Comparison of ENCODE assay signal across 11 mouse cellular contexts in the genomic region with DNA sequence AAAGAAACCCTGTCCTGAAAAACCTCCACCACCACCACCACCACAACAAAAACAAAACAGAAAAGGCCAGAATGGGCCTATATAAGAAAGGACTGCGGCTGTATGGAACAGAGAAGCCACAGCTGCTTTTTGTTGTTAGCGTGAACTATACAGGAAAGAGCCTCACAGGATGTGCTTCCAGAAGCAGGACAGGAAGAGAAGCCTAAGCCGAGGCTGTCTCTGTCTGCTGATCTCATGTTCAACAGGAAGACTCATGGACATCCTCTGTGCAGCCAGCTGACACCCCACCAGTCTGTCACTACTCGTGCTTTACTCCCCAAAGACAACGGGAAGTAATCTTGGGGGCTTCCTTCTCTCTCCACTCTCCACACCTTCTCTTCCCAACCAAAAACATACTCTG. TPM values are rescaled to one million over a fixed set of nuclear protein-coding genes. Genes with fewer than 3 reads are reported as not detected.
DNase-seq lines count a peak whose midpoint lies in the region; ATAC-seq and TF ChIP-seq lines count a peak whose summit lies in the region.
"Had no signal": no experiment of that assay in that cellular context is flagged by ENCODE, and none has a peak within 500 bp of the region (broad histone marks: within the 10 kb centered on the region; RNA-seq: fewer than 3 reads in every experiment).

No protein-coding gene starts in this region.

- ATAC-seq in megakaryocyte, adult 5-6 weeks (ENCODE audit: poor library complexity, severe bottlenecking), result no peak
- ATAC-seq in heart, postnatal 0 days (ENCODE audit: insufficient read depth, low read depth), result peak; percentile 49
- no peak for ATAC-seq in stomach, embryonic 15.5 days (ENCODE audit: insufficient read depth, low FRiP score, low read depth)
- ATAC-seq: forebrain, embryonic 14.5 days had no signal

- peak; percentile 30 for DNase-seq in heart, postnatal 0 days (ENCODE audit: low spot score)
- DNase-seq in kidney, postnatal 14 days, result peak; percentile 54
- DNase-seq in spleen, postnatal 14 days (ENCODE audit: low spot score in 2 of 2), result no peak
- no peak for DNase-seq in adrenal gland, adult (ENCODE audit: inconsistent age in 2 of 2, low spot score in 1 of 2)
- DNase-seq: left cerebral cortex, postnatal 4 days; retina, postnatal 1 day had no signal

- H3K9ac ChIP-seq in heart, postnatal 0 days (replicated peaks; ENCODE audit: low read depth, low read length), result no peak overlapping the region
- H3K9ac ChIP-seq in stomach, embryonic 15.5 days, result no peak overlapping the region
- H3K9ac ChIP-seq: hindbrain, embryonic 15.5 days had no signal

- TF ChIP-seq EP300 in heart, postnatal 0 days (IDR thresholded peaks at IDR 0.05; ENCODE audit: low read depth), result 0 out of 2 replicates have a peak, but pooled peaks have one; percentile 36

- H3K27me3 ChIP-seq in megakaryocyte, embryonic 14.5 days (replicated peaks), result no peaks in the 10 kb centered on the region
- no peaks in the 10 kb centered on the region for H3K27me3 ChIP-seq in heart, postnatal 0 days (ENCODE audit: control insufficient read depth, insufficient read depth, low read length)
- no peaks in the 10 kb centered on the region for H3K27me3 ChIP-seq in stomach, embryonic 15.5 days (replicated peaks)
- H3K27me3 ChIP-seq: hindbrain, embryonic 15.5 days had no signal

- peaks cover 81% of the 10 kb centered on the region for H3K36me3 ChIP-seq in megakaryocyte, embryonic 14.5 days (replicated peaks; ENCODE audit: low read length)
- H3K36me3 ChIP-seq in heart, postnatal 0 days (replicated peaks; ENCODE audit: control insufficient read depth, insufficient read depth, low read length), result peaks cover 35% of the 10 kb centered on the region
- peaks cover 24% of the 10 kb centered on the region for H3K36me3 ChIP-seq in stomach, embryonic 15.5 days

- peak overlapping the region; percentile 68 for H3K27ac ChIP-seq in heart, postnatal 0 days (ENCODE audit: low read depth)
- H3K27ac ChIP-seq in stomach, embryonic 15.5 days, result 0 out of 2 replicates have a peak overlapping the region, but pooled peaks have one; percentile 21
- H3K27ac ChIP-seq: hindbrain, embryonic 15.5 days had no signal

- H3K4me3 ChIP-seq in megakaryocyte, embryonic 14.5 days (replicated peaks), result peak overlapping the region; percentile 13
- no peak overlapping the region for H3K4me3 ChIP-seq in heart, postnatal 0 days (ENCODE audit: low read depth, low read length)
- H3K4me3 ChIP-seq in stomach, embryonic 15.5 days (replicated peaks), result no peak overlapping the region
- H3K4me3 ChIP-seq: hindbrain, embryonic 15.5 days had no signal

- H3K4me2 ChIP-seq in heart, postnatal 0 days (ENCODE audit: low read depth, low read length), result no peak overlapping the region
- no peak overlapping the region for H3K4me2 ChIP-seq in stomach, embryonic 15.5 days
- H3K4me2 ChIP-seq: hindbrain, embryonic 15.5 days had no signal

- H3K4me1 ChIP-seq in megakaryocyte, embryonic 14.5 days, result peaks cover 38% of the 10 kb centered on the region
- H3K4me1 ChIP-seq in heart, postnatal 0 days (ENCODE audit: control insufficient read depth, insufficient read depth), result no peaks in the 10 kb centered on the region
- no peaks in the 10 kb centered on the region for H3K4me1 ChIP-seq in stomach, embryonic 15.5 days
- H3K4me1 ChIP-seq: hindbrain, embryonic 15.5 days had no signal

- H3K9me3 ChIP-seq in megakaryocyte, embryonic 14.5 days, result no peaks in the 10 kb centered on the region
- no peaks in the 10 kb centered on the region for H3K9me3 ChIP-seq in heart, postnatal 0 days (replicated peaks; ENCODE audit: control insufficient read depth, low read length)
- no peaks in the 10 kb centered on the region for H3K9me3 ChIP-seq in stomach, embryonic 15.5 days
- H3K9me3 ChIP-seq: hindbrain, embryonic 15.5 days had no signal

- no peak for TF ChIP-seq CTCF in heart, postnatal 0 days (IDR thresholded peaks at IDR 0.05; ENCODE audit: low read depth)

- WGBS in heart, postnatal 0 days, result 54% methylated on average over 5 of the region's 5 CpGs
- 66% methylated on average over 5 of the region's 5 CpGs for WGBS in stomach, embryonic 15.5 days

RNA-seq across cellular contexts. Expression of gene Fscn1, which starts 57.3 kb away (rescaled TPM):
- 1.3 and 3.6 TPM in 2 replicates for polyA plus RNA-seq in megakaryocyte, embryonic 14.5 days (2012; ENCODE audit: insufficient read depth, low replicate concordance)
- not detected in 2 replicates for total RNA-seq in megakaryocyte, adult 5-6 weeks (2015)
- total RNA-seq in megakaryocyte, adult 5-6 weeks (2017), result 0.08 and 0.11 TPM in 2 replicates
- total RNA-seq in heart, postnatal 0 days (2014; rRNA removed; ENCODE audit: low replicate concordance), result 101 and 104 TPM in 2 replicates
- polyA plus RNA-seq in heart, postnatal 0 days (2015; fragmentation: Nextera tagmentation; extraction: Ambion mirVana), result 77.9 and 78.7 TPM in 2 replicates
- 181 and 185 TPM in 2 replicates for polyA plus RNA-seq in stomach, embryonic 15.5 days (2015; fragmentation: Nextera tagmentation; extraction: Ambion mirVana)

Comparison
In these comparisons a context has a peak if more than half of its experiments do, and no peak if none do; other contexts are left out.
1. DNase-seq: peak in heart, postnatal 0 days (single experiment) and kidney, postnatal 14 days (single experiment); none in spleen, postnatal 14 days (0 of 2) and adrenal gland, adult (0 of 2).
2. RNA of gene Fscn1, which starts 57.3 kb away (polyA plus RNA-seq): 181 to 185 TPM in stomach, embryonic 15.5 days and 77.9 to 78.7 TPM in heart, postnatal 0 days; 1.3 to 3.6 TPM in megakaryocyte, embryonic 14.5 days; every median in the first group is over 10 times any median in the second.